ENCODE assay signal across 27 mouse cellular contexts in the genomic region with DNA sequence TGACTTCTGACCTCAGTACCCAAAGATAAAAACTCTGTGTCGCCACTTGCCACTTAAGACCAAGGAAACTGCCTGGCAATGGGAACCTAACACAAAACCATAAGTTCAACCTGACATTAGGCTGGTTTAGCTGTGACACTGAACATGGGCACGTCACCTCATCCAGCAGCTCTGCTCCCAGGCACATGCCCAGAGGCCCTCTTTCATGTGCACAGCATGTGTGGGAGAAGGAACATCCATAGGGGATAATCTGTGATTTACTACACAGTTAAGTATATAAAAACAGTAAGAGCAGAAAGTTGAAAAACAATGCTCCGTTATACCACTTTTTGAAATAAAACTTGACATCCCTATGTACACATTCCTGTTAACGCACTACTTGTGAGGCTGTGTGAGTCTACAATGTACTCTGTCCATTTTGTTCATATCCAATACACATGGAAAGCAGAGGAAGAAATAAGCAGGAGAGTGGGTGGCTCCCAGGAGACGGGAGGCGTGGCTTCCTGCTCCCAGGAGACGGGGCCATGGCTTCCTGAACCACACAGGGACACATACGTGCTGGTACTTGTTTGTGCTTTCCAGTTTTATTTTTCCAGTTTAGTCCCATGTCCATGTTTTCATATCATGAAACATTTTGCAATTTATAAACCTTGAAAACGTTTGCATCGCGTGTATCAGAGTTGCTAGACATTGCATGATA.
DNase-seq lines count a peak whose midpoint lies in the region; ATAC-seq lines count a peak whose summit lies in the region.
"Had no signal": no experiment of that assay in that cellular context is flagged by ENCODE, and none has a peak within 500 bp of the region (broad histone marks: within the 10 kb centered on the region; RNA-seq: fewer than 3 reads in every experiment).

No protein-coding gene starts in this region.

- intact Hi-C loops in gastrocnemius, postnatal 36 days (cut with DNase I), result no loop called here

- H3K4me2 ChIP-seq in kidney, embryonic 15.5 days, result no peak overlapping the region
- H3K4me2 ChIP-seq in midbrain, embryonic 11.5 days, result no peak overlapping the region
- no peak overlapping the region for H3K4me2 ChIP-seq in midbrain, embryonic 15.5 days
- H3K4me2 ChIP-seq: embryonic facial prominence, embryonic 12.5 days; heart, embryonic 15.5 days; hindbrain, embryonic 15.5 days; lung, embryonic 15.5 days; neural tube, embryonic 15.5 days; stomach, embryonic 15.5 days had no signal

- no peak for ATAC-seq in kidney, embryonic 15.5 days (replicated peaks; ENCODE audit: low FRiP score)
- no peak for ATAC-seq in midbrain, embryonic 11.5 days (ENCODE audit: low FRiP score)
- no peak for ATAC-seq in midbrain, embryonic 15.5 days (replicated peaks)
- ATAC-seq: CD4-positive, CD25-positive, alpha-beta regulatory T cell, adult 4 months; forebrain, embryonic 16.5 days; inflammation-experienced regulatory T-cells, adult 6 months had no signal

- 0 out of 2 replicates have a peak overlapping the region, but pooled peaks have one; percentile 22 for H3K27ac ChIP-seq in kidney, embryonic 15.5 days
- H3K27ac ChIP-seq in midbrain, embryonic 11.5 days (ENCODE audit: low read depth, low read length), result no peak overlapping the region
- H3K27ac ChIP-seq in midbrain, embryonic 15.5 days, result no peak overlapping the region
- H3K27ac ChIP-seq: embryonic facial prominence, embryonic 12.5 days; heart, embryonic 15.5 days; hindbrain, embryonic 10.5 days; hindbrain, embryonic 15.5 days; lung, embryonic 15.5 days; macrophage; neural tube, embryonic 15.5 days; stomach, embryonic 15.5 days had no signal

- 73% methylated on average over 11 of the region's 11 CpGs for WGBS in kidney, embryonic 15.5 days
- WGBS in midbrain, embryonic 11.5 days, result 91% methylated on average over 11 of the region's 11 CpGs
- WGBS in midbrain, embryonic 15.5 days, result 93% methylated on average over 11 of the region's 11 CpGs

- H3K9ac ChIP-seq in kidney, embryonic 15.5 days, result no peak overlapping the region
- no peak overlapping the region for H3K9ac ChIP-seq in midbrain, embryonic 11.5 days (ENCODE audit: low read length)
- no peak overlapping the region for H3K9ac ChIP-seq in midbrain, embryonic 15.5 days
- H3K9ac ChIP-seq: embryonic facial prominence, embryonic 12.5 days; heart, embryonic 15.5 days; hindbrain, embryonic 15.5 days; lung, embryonic 15.5 days; neural tube, embryonic 15.5 days; stomach, embryonic 15.5 days had no signal

- H3K36me3 ChIP-seq in kidney, embryonic 15.5 days, result peaks cover 8% of the 10 kb centered on the region; the same call in 1 of the 2 replicates
- no peaks in the 10 kb centered on the region for H3K36me3 ChIP-seq in midbrain, embryonic 11.5 days (ENCODE audit: control insufficient read depth, insufficient read depth, low read length)
- H3K36me3 ChIP-seq in midbrain, embryonic 15.5 days (replicated peaks), result no peaks in the 10 kb centered on the region
- H3K36me3 ChIP-seq: heart, embryonic 15.5 days; hindbrain, embryonic 15.5 days; lung, embryonic 15.5 days; neural tube, embryonic 15.5 days; stomach, embryonic 15.5 days had no signal

- no peaks in the 10 kb centered on the region for H3K9me3 ChIP-seq in kidney, embryonic 15.5 days (replicated peaks)
- H3K9me3 ChIP-seq in midbrain, embryonic 11.5 days (ENCODE audit: control insufficient read depth, low read length), result no peaks in the 10 kb centered on the region
- H3K9me3 ChIP-seq in midbrain, embryonic 15.5 days, result no peaks in the 10 kb centered on the region
- H3K9me3 ChIP-seq: embryonic facial prominence, embryonic 12.5 days; heart, embryonic 15.5 days; hindbrain, embryonic 10.5 days; hindbrain, embryonic 15.5 days; lung, embryonic 15.5 days; neural tube, embryonic 15.5 days; stomach, embryonic 15.5 days had no signal

- no peak overlapping the region for H3K4me3 ChIP-seq in kidney, embryonic 15.5 days (replicated peaks)
- no peak overlapping the region for H3K4me3 ChIP-seq in midbrain, embryonic 11.5 days (ENCODE audit: low read depth, low read length)
- H3K4me3 ChIP-seq in midbrain, embryonic 15.5 days, result no peak overlapping the region
- H3K4me3 ChIP-seq: embryonic facial prominence, embryonic 12.5 days; heart, embryonic 15.5 days; hindbrain, embryonic 10.5 days; hindbrain, embryonic 15.5 days; lung, embryonic 15.5 days; neural tube, embryonic 15.5 days; stomach, embryonic 15.5 days had no signal

- no peaks in the 10 kb centered on the region for H3K27me3 ChIP-seq in kidney, embryonic 15.5 days
- no peaks in the 10 kb centered on the region for H3K27me3 ChIP-seq in midbrain, embryonic 11.5 days (ENCODE audit: control insufficient read depth, insufficient read depth, low read length)
- no peaks in the 10 kb centered on the region for H3K27me3 ChIP-seq in midbrain, embryonic 15.5 days (replicated peaks)
- H3K27me3 ChIP-seq: embryonic facial prominence, embryonic 12.5 days; heart, embryonic 15.5 days; hindbrain, embryonic 15.5 days; lung, embryonic 15.5 days; neural tube, embryonic 15.5 days; stomach, embryonic 15.5 days had no signal

- peak; percentile 39 for DNase-seq in gastrocnemius, postnatal 25 days
- DNase-seq in gastrocnemius, postnatal 36 days, result no peak
- no peak for DNase-seq in kidney, postnatal 10 days
- peak; percentile 59 for DNase-seq in midbrain, embryonic 11.5 days (ENCODE audit: low spot score, missing footprints)
- peak; percentile 47 for DNase-seq in heart, postnatal 4 days
- no peak for DNase-seq in lung, postnatal 10 days
- DNase-seq: cerebellum, adult 11 months; cerebellum, adult 9-10 months; embryo, embryonic 11 days; kidney, adult 11 months; layer of hippocampus, postnatal 36 days; left cerebral cortex, postnatal 4 days; midbrain, embryonic 14.5 days; right cerebral cortex, postnatal 25 days had no signal

- H3K4me1 ChIP-seq in kidney, embryonic 15.5 days, result peaks cover 30% of the 10 kb centered on the region
- H3K4me1 ChIP-seq in midbrain, embryonic 11.5 days (ENCODE audit: control insufficient read depth, insufficient read depth, low read length), result peaks cover 3% of the 10 kb centered on the region; the same call in 1 of the 2 replicates
- H3K4me1 ChIP-seq in midbrain, embryonic 15.5 days, result 0 out of 2 replicates have a peak, but pooled peaks cover 6% of the 10 kb centered on the region
- H3K4me1 ChIP-seq: hindbrain, embryonic 15.5 days; lung, embryonic 15.5 days; stomach, embryonic 15.5 days had no signal

Comparison
In these comparisons a context has a peak if more than half of its experiments do, and no peak if none do; other contexts are left out.
1. DNase-seq: peak in gastrocnemius, postnatal 25 days (single experiment), midbrain, embryonic 11.5 days (single experiment) and heart, postnatal 4 days (single experiment); none in gastrocnemius, postnatal 36 days (0 of 2), kidney, postnatal 10 days (single experiment) and lung, postnatal 10 days (single experiment).